Mouse (Mus musculus) liver, postnatal 0 days (tissue): ENCODE measurements at regions not wholly inside any gene's neighbourhood (a gene's known extent, or its start where the extent isn't known, plus 50 kb on each side); places are given as distances from the start of the nearest gene placed in this dataset.
A peak's percentile ranks its signal among the peaks of the same experiment; 100 is the strongest.

Experiments used
- ATAC-seq: fragments of 200-750 bp; cut with Nextera tagmentation; 2 replicates; pipeline ENCODE4 v1.8.0; 2017; ENCODE audit warnings: mild to moderate bottlenecking, moderate library complexity
- DNase-seq: peaks from one replicate; pipeline ENCODE4 v3.0.0-alpha.2; 2016
- H3K27ac ChIP-seq: fragments of 300-500 bp; sonication (generic); 2 replicates; pipeline ENCODE4 v1.5.1; 2014; ENCODE audit warnings: antibody characterized with exemption, moderate library complexity, mild to moderate bottlenecking, low read depth
- H3K27me3 ChIP-seq: fragments of 300-500 bp; sonication (generic); 2 replicates; pipeline ENCODE4 v1.6.1; 2014; ENCODE audit warnings: low read length, control low read depth, mixed read lengths; ENCODE audit not compliant: insufficient read depth
- H3K36me3 ChIP-seq: fragments of 300-500 bp; sonication (generic); replicated peaks from 2 replicates; pipeline ENCODE4 v1.6.1; 2014; ENCODE audit warnings: mild to moderate bottlenecking, control low read depth, low read length, moderate library complexity, mixed read lengths; ENCODE audit not compliant: insufficient read depth
- H3K4me1 ChIP-seq: fragments of 300-500 bp; sonication (generic); 2 replicates; pipeline ENCODE4 v1.6.1; 2014; ENCODE audit warnings: antibody characterized with exemption, mild to moderate bottlenecking, control low read depth; ENCODE audit not compliant: insufficient read depth
- H3K4me2 ChIP-seq: fragments of 300-500 bp; sonication (generic); 2 replicates; pipeline ENCODE4 v1.6.1; 2014; ENCODE audit warnings: low read depth, mild to moderate bottlenecking, low read length, moderate library complexity, mixed read lengths
- H3K4me3 ChIP-seq: fragments of 300-500 bp; sonication (generic); 2 replicates; pipeline ENCODE4 v1.5.1; 2014; ENCODE audit warnings: low read depth, low read length
- H3K9ac ChIP-seq: fragments of 300-500 bp; sonication (generic); replicated peaks from 2 replicates; pipeline ENCODE4 v1.6.1; 2014; ENCODE audit warnings: mild to moderate bottlenecking, moderate library complexity
- H3K9me3 ChIP-seq: fragments of 300-500 bp; sonication (generic); 2 replicates; pipeline ENCODE4 v1.6.1; 2016; ENCODE audit warnings: mild to moderate bottlenecking, control low read depth, low read length, mixed read lengths
- CTCF ChIP-seq: sonication (generic); IDR thresholded peaks from 2 replicates; pipeline ENCODE4 v1.5.1; 2016; ENCODE audit warnings: antibody characterized with exemption, low read depth
- EP300 ChIP-seq: IDR thresholded peaks from 2 replicates; pipeline ENCODE4 v1.6.1; 2016; ENCODE audit warnings: antibody characterized with exemption, low read depth, mild to moderate bottlenecking
- WGBS: fragments of 180-500 bp; shearing (Covaris S2); extraction: QIAGEN DNeasy Blood & Tissue Kit; methylation state at CpG from one replicate; pipeline ENCODE4 v1.1.7; 2014; ENCODE audit not compliant: insufficient replicate concordance; 5-methylcytosine and 5-hydroxymethylcytosine counted together

- no peak overlapping the region for H3K27ac ChIP-seq
- 77% methylated on average over 4 of the region's 4 CpGs for WGBS
- H3K4me3 ChIP-seq, result no peak overlapping the region
- H3K9ac ChIP-seq, result no peak overlapping the region
- H3K9me3 ChIP-seq, result no peaks in the 10 kb centered on the region
- H3K4me2 ChIP-seq, result no peak overlapping the region
- DNase-seq (no peak), ATAC-seq (no peak)
- H3K4me1 ChIP-seq, result no peaks in the 10 kb centered on the region
- H3K27me3 ChIP-seq, result no peaks in the 10 kb centered on the region
- no peaks in the 10 kb centered on the region for H3K36me3 ChIP-seq
- TF ChIP-seq CTCF, result no peak
- no peak for TF ChIP-seq EP300
These were observed 52.0 kb upstream of the Aldh1a3 start for GRCm38 (mm10) chr7:66479321-66479720.

- no peak overlapping the region for H3K9ac ChIP-seq
- 78% methylated on average over 7 of the region's 7 CpGs for WGBS
- H3K4me1 ChIP-seq, result no peaks in the 10 kb centered on the region
- no peaks in the 10 kb centered on the region for H3K27me3 ChIP-seq
- H3K4me2 ChIP-seq, result no peak overlapping the region
- DNase-seq (no peak), ATAC-seq (no peak)
- no peak for TF ChIP-seq EP300
- no peak for TF ChIP-seq CTCF
- H3K9me3 ChIP-seq, result no peaks in the 10 kb centered on the region
- H3K36me3 ChIP-seq, result no peaks in the 10 kb centered on the region
- H3K27ac ChIP-seq, result no peak overlapping the region
- no peak overlapping the region for H3K4me3 ChIP-seq
These were observed 50.8 kb upstream of the Aldh1a3 start for GRCm38 (mm10) chr7:66478106-66478505.

GRCm38 (mm10) chr7:66477475-66477874 is 50.2 kb upstream of the Aldh1a3 start:
- H3K27ac ChIP-seq, result no peak overlapping the region
- no peaks in the 10 kb centered on the region for H3K4me1 ChIP-seq
- H3K4me2 ChIP-seq, result no peak overlapping the region
- no peaks in the 10 kb centered on the region for H3K9me3 ChIP-seq
- H3K9ac ChIP-seq, result no peak overlapping the region
- no peaks in the 10 kb centered on the region for H3K36me3 ChIP-seq
- 27% methylated on average over 5 of the region's 5 CpGs for WGBS
- TF ChIP-seq EP300 (no peak), CTCF (no peak)
- H3K4me3 ChIP-seq, result no peak overlapping the region
- H3K27me3 ChIP-seq, result no peaks in the 10 kb centered on the region
- ATAC-seq (peak; percentile 47), DNase-seq (no peak)
